8 mouse cellular contexts compared by ENCODE assay signal in genomic region chr3:94581793-94582455, GRCm38 (mm10). TPM values are rescaled to one million over a fixed set of nuclear protein-coding genes. Genes with fewer than 3 reads are reported as not detected.
DNase-seq lines count a peak whose midpoint lies in the region; ATAC-seq and TF ChIP-seq lines count a peak whose summit lies in the region.

No protein-coding gene starts in this region.

- H3K4me1 ChIP-seq in spleen, adult 2 months (ENCODE audit: control insufficient read depth, insufficient read depth, insufficient read length): peaks cover 3% of the 10 kb centered on the region

- H3K36me3 ChIP-seq in spleen, adult 2 months (ENCODE audit: control insufficient read depth, insufficient read depth, low read length): no peaks in the 10 kb centered on the region

- peak overlapping the region; percentile 64; the same call in 1 of the 2 replicates for H3K27ac ChIP-seq in spleen, adult 2 months (ENCODE audit: insufficient read depth, low read length)

- H3K4me3 ChIP-seq in spleen, adult 2 months (ENCODE audit: extremely low read depth, insufficient read depth, insufficient read length): peak overlapping the region; percentile 90

- ATAC-seq in hematopoietic stem cell, adult 5-6 weeks (replicated peaks in 1 of 2; ENCODE audit: insufficient read depth in 1 of 2, low FRiP score in 2 of 2, low TSS enrichment in 1 of 2, low read depth in 1 of 2, poor library complexity in 2 of 2, severe bottlenecking in 2 of 2): peak; percentile 34 to 49
- peak; percentile 48 for ATAC-seq in megakaryocyte, adult 5-6 weeks (ENCODE audit: poor library complexity, severe bottlenecking)

- TF ChIP-seq POLR2A in spleen, adult 2 months (IDR thresholded peaks at IDR 0.05; ENCODE audit: low read depth, low read length): peak; percentile 23; the same call in 1 of the 2 replicates

- 1% methylated on average over 47 of the region's 48 CpGs for WGBS in spleen, adult 2 months

- H3K27me3 ChIP-seq in spleen, adult 2 months (ENCODE audit: control insufficient read depth, insufficient read depth, low read length): no peaks in the 10 kb centered on the region

- TF ChIP-seq CTCF in spleen, adult 2 months (IDR thresholded peaks at IDR 0.05; ENCODE audit: extremely low read depth, insufficient read depth, insufficient read length, insufficient replicate concordance): no peak

- DNase-seq in adrenal gland, postnatal 14 days: peak; percentile 78
- DNase-seq in adrenal gland, postnatal 4 days (ENCODE audit: low spot score in 2 of 2): no peak
- peak in 1 of 2 experiments; percentile 59 for DNase-seq in spleen, adult 2 months (ENCODE audit: low read depth in 1 of 2, low spot score in 2 of 2)
- no peak for DNase-seq in spleen, adult 18-20 months
- DNase-seq in yolk sac, embryonic 10.5 days (ENCODE audit: low spot score): peak; percentile 63
- no peak for DNase-seq in right cerebral cortex, postnatal 36 days (ENCODE audit: low spot score in 2 of 2)

RNA-seq across cellular contexts. Expression of gene Snx27, which starts 0.6 kb away (rescaled TPM):
- total RNA-seq in adrenal gland, postnatal 14 days (2021): 35.7 and 37.5 TPM in 2 replicates
- 10 to 100 TPM; 39.0 to 40.4 TPM for total RNA-seq in adrenal gland, postnatal 4 days (2021)
- polyA plus RNA-seq in spleen, adult 2 months (2012; rRNA removed): 5.4 TPM in 2 replicates
- total RNA-seq in hematopoietic stem cell, adult 5-6 weeks (2017): 28.5 TPM in 2 replicates
- 31.3 and 35.9 TPM in 2 replicates for total RNA-seq in megakaryocyte, adult 5-6 weeks (2015)
- total RNA-seq in megakaryocyte, adult 5-6 weeks (2017): 33.8 and 39.8 TPM in 2 replicates

Comparison
In these comparisons a context has a peak if more than half of its experiments do, and no peak if none do; other contexts are left out.
1. DNase-seq: peak in adrenal gland, postnatal 14 days (single experiment) and yolk sac, embryonic 10.5 days (single experiment); none in adrenal gland, postnatal 4 days (0 of 2), spleen, adult 18-20 months (0 of 2) and right cerebral cortex, postnatal 36 days (0 of 2).